Mouse (Mus musculus) forebrain, embryonic 15.5 days (tissue): ENCODE measurements around the gene Arhgap28. TPM values are rescaled to one million over a fixed set of nuclear protein-coding genes. Genes with fewer than 3 reads are reported as not detected.

ENCODE experiments used
- ATAC-seq: fragments of 200-750 bp; cut with Nextera tagmentation; replicated peaks from 2 replicates; pipeline ENCODE4 v1.8.0; 2017; ENCODE audit warnings: mild to moderate bottlenecking, moderate TSS enrichment, moderate library complexity
- H3K27ac ChIP-seq: fragments of 300-500 bp; sonication (generic); replicated peaks from 2 replicates; pipeline ENCODE4 v1.5.1; 2015; ENCODE audit warnings: mild to moderate bottlenecking, inconsistent platforms
- H3K27me3 ChIP-seq: fragments of 300-500 bp; sonication (generic); 2 replicates; pipeline ENCODE4 v1.6.1; 2015; ENCODE audit warnings: inconsistent platforms
- H3K36me3 ChIP-seq: fragments of 300-500 bp; sonication (generic); 2 replicates; pipeline ENCODE4 v1.6.1; 2015; ENCODE audit warnings: mild to moderate bottlenecking, inconsistent platforms
- H3K4me1 ChIP-seq: fragments of 300-500 bp; sonication (generic); 2 replicates; pipeline ENCODE4 v1.6.1; 2015; ENCODE audit warnings: inconsistent platforms
- H3K4me2 ChIP-seq: fragments of 300-500 bp; sonication (generic); replicated peaks from 2 replicates; pipeline ENCODE4 v1.6.1; 2015; ENCODE audit warnings: mild to moderate bottlenecking, inconsistent platforms
- H3K4me3 ChIP-seq: fragments of 300-500 bp; sonication (generic); 2 replicates; pipeline ENCODE4 v1.5.1; 2015; ENCODE audit warnings: mild to moderate bottlenecking, inconsistent platforms
- H3K9ac ChIP-seq: fragments of 300-500 bp; sonication (generic); replicated peaks from 2 replicates; pipeline ENCODE4 v1.6.1; 2015; ENCODE audit warnings: mild to moderate bottlenecking, inconsistent platforms
- H3K9me3 ChIP-seq: fragments of 300-500 bp; sonication (generic); 2 replicates; pipeline ENCODE4 v1.6.1; 2016; ENCODE audit warnings: inconsistent platforms
- WGBS: fragments of 180-500 bp; shearing (Covaris S2); methylation state at CpG from one replicate; pipeline ENCODE4 v1.1.7; 2015; ENCODE audit warnings: mixed read lengths; 5-methylcytosine and 5-hydroxymethylcytosine counted together
- polyA plus RNA-seq: library from polyadenylated mRNA; unstranded; fragments of >200 nt; fragmentation: Nextera tagmentation; extraction: Ambion mirVana; gene quantifications from 2 replicates; pipeline ENCODE4 v1.2.1, GENCODE M21; 2015

The Arhgap28 gene
- 5.4 and 5.7 TPM in 2 replicates for polyA plus RNA-seq

- Histone ChIP-seq H3K9me3 (no peaks in the 10 kb centered on the region), H3K4me2 (peak within 1 kb of the TSS; percentile 92), H3K9ac (peak within 1 kb of the TSS; percentile 50), H3K27ac (peak within 1 kb of the TSS; percentile 80), H3K4me1 (peaks cover 16% of the 10 kb centered on the region), H3K27me3 (no peaks in the 10 kb centered on the region), H3K36me3 (no peaks in the 10 kb centered on the region), H3K4me3 (peak within 1 kb of the TSS; percentile 68)
- ATAC-seq, result peak; percentile 94
- WGBS, result under 1% methylated on average over 65 of the region's 65 CpGs
Measured at GRCm38 (mm10) chr17:68003741-68004560, at the start of gene Arhgap28. TSS of gene Arhgap28 (minus strand) at chr17:68004120.

- Histone ChIP-seq H3K4me1 (no peaks in the 10 kb centered on the region), H3K27ac (no peak overlapping the region), H3K4me3 (no peak overlapping the region), H3K9ac (no peak overlapping the region), H3K9me3 (no peaks in the 10 kb centered on the region), H3K36me3 (no peaks in the 10 kb centered on the region), H3K4me2 (no peak overlapping the region), H3K27me3 (no peaks in the 10 kb centered on the region)
- no peak for ATAC-seq
- WGBS, result 66% methylated on average over 7 of the region's 7 CpGs
Measured at GRCm38 (mm10) chr17:68046341-68046675, 42.4 kb upstream of the Arhgap28 start.

GRCm38 (mm10) chr17:68045655-68046340 lies 41.9 kb upstream of the Arhgap28 start:
- Histone ChIP-seq H3K9ac (no peak overlapping the region), H3K4me1 (no peaks in the 10 kb centered on the region), H3K27me3 (no peaks in the 10 kb centered on the region), H3K4me3 (no peak overlapping the region), H3K4me2 (no peak overlapping the region), H3K9me3 (no peaks in the 10 kb centered on the region), H3K27ac (no peak overlapping the region), H3K36me3 (no peaks in the 10 kb centered on the region)
- WGBS, result 68% methylated on average over 8 of the region's 8 CpGs
- no peak for ATAC-seq

GRCm38 (mm10) chr17:68042377-68042776 lies 38.5 kb upstream of the Arhgap28 start:
- Histone ChIP-seq H3K36me3 (no peaks in the 10 kb centered on the region), H3K4me2 (no peak overlapping the region), H3K27me3 (no peaks in the 10 kb centered on the region), H3K9ac (no peak overlapping the region), H3K27ac (no peak overlapping the region), H3K9me3 (no peaks in the 10 kb centered on the region), H3K4me3 (no peak overlapping the region), H3K4me1 (no peaks in the 10 kb centered on the region)
- WGBS, result 95% methylated on average over 4 of the region's 4 CpGs
- no peak for ATAC-seq

- ATAC-seq, result no peak
Measured at GRCm38 (mm10) chr17:68037011-68037410, 33.1 kb upstream of the Arhgap28 start.

GRCm38 (mm10) chr17:68029495-68029894 lies 25.6 kb upstream of the Arhgap28 start:
- Histone ChIP-seq H3K4me2 (no peak overlapping the region), H3K4me3 (no peak overlapping the region), H3K27ac (no peak overlapping the region), H3K9ac (no peak overlapping the region), H3K9me3 (no peaks in the 10 kb centered on the region), H3K4me1 (no peaks in the 10 kb centered on the region), H3K36me3 (no peaks in the 10 kb centered on the region), H3K27me3 (no peaks in the 10 kb centered on the region)
- no peak for ATAC-seq
- 85% methylated on average over 5 of the region's 5 CpGs for WGBS

More at GRCm38 (mm10) chr17:68037011-68037410, 33.1 kb upstream of the Arhgap28 start:
- Histone ChIP-seq H3K27ac (no peak overlapping the region), H3K4me1 (no peaks in the 10 kb centered on the region), H3K9ac (no peak overlapping the region), H3K9me3 (no peaks in the 10 kb centered on the region), H3K27me3 (no peaks in the 10 kb centered on the region), H3K4me3 (no peak overlapping the region), H3K36me3 (no peaks in the 10 kb centered on the region), H3K4me2 (no peak overlapping the region)
- 78% methylated on average over 1 of the region's 1 CpGs for WGBS

- Histone ChIP-seq H3K4me2 (no peak overlapping the region), H3K27ac (no peak overlapping the region), H3K9ac (no peak overlapping the region), H3K4me1 (no peaks in the 10 kb centered on the region), H3K9me3 (no peaks in the 10 kb centered on the region), H3K27me3 (no peaks in the 10 kb centered on the region), H3K36me3 (no peaks in the 10 kb centered on the region), H3K4me3 (no peak overlapping the region)
- no peak for ATAC-seq
- WGBS, result 91% methylated on average over 4 of the region's 4 CpGs
Measured at GRCm38 (mm10) chr17:68028519-68028918, 24.6 kb upstream of the Arhgap28 start.

- no peak overlapping the region for H3K4me2 ChIP-seq
- H3K4me1 ChIP-seq, result no peaks in the 10 kb centered on the region
- WGBS, result 85% methylated on average over 7 of the region's 7 CpGs
- H3K27ac ChIP-seq, result no peak overlapping the region
- no peak overlapping the region for H3K4me3 ChIP-seq
- no peak for ATAC-seq
- H3K36me3 ChIP-seq, result no peaks in the 10 kb centered on the region
- no peak overlapping the region for H3K9ac ChIP-seq
- no peaks in the 10 kb centered on the region for H3K27me3 ChIP-seq
- H3K9me3 ChIP-seq, result no peaks in the 10 kb centered on the region
Measured at GRCm38 (mm10) chr17:68024327-68024726, 20.4 kb upstream of the Arhgap28 start.

GRCm38 (mm10) chr17:68019466-68020065 lies 15.6 kb upstream of the Arhgap28 start:
- H3K4me1 ChIP-seq, result no peaks in the 10 kb centered on the region
- H3K9me3 ChIP-seq, result no peaks in the 10 kb centered on the region
- no peak for ATAC-seq
- 78% methylated on average over 15 of the region's 15 CpGs for WGBS
- no peak overlapping the region for H3K9ac ChIP-seq
- no peak overlapping the region for H3K27ac ChIP-seq
- H3K4me3 ChIP-seq, result no peak overlapping the region
- no peaks in the 10 kb centered on the region for H3K27me3 ChIP-seq
- no peak overlapping the region for H3K4me2 ChIP-seq
- no peaks in the 10 kb centered on the region for H3K36me3 ChIP-seq

- Histone ChIP-seq H3K4me2 (no peak overlapping the region), H3K4me1 (no peaks in the 10 kb centered on the region), H3K27ac (no peak overlapping the region), H3K4me3 (no peak overlapping the region), H3K9ac (no peak overlapping the region), H3K36me3 (no peaks in the 10 kb centered on the region), H3K27me3 (no peaks in the 10 kb centered on the region), H3K9me3 (no peaks in the 10 kb centered on the region)
- ATAC-seq, result no peak
- 46% methylated on average over 3 of the region's 3 CpGs for whole genome bisulfite sequencing
Measured at GRCm38 (mm10) chr17:68017095-68017494, 13.2 kb upstream of the Arhgap28 start.

GRCm38 (mm10) chr17:68011606-68012005 lies 7.7 kb upstream of the Arhgap28 start:
- H3K9ac ChIP-seq, result no peak overlapping the region
- no peak overlapping the region for H3K4me2 ChIP-seq
- 88% methylated on average over 5 of the region's 5 CpGs for WGBS
- no peaks in the 10 kb centered on the region for H3K36me3 ChIP-seq
- ATAC-seq, result no peak
- H3K4me3 ChIP-seq, result no peak overlapping the region
- no peaks in the 10 kb centered on the region for H3K4me1 ChIP-seq
- H3K27me3 ChIP-seq, result no peaks in the 10 kb centered on the region
- H3K27ac ChIP-seq, result no peak overlapping the region
- no peaks in the 10 kb centered on the region for H3K9me3 ChIP-seq

- Histone ChIP-seq H3K27me3 (no peaks in the 10 kb centered on the region), H3K4me3 (no peak overlapping the region), H3K4me1 (peaks cover under 1% of the 10 kb centered on the region; the same call in 1 of the 2 replicates), H3K9me3 (no peaks in the 10 kb centered on the region), H3K9ac (no peak overlapping the region), H3K36me3 (no peaks in the 10 kb centered on the region), H3K27ac (no peak overlapping the region), H3K4me2 (no peak overlapping the region)
- ATAC-seq, result no peak
- 88% methylated on average over 5 of the region's 5 CpGs for WGBS
Measured at GRCm38 (mm10) chr17:68010041-68010440, 6.1 kb upstream of the Arhgap28 start.
